Mouse (Mus musculus) frontal cortex, adult (tissue): ENCODE data around the gene Copz2.
"Not testable (repeated sequence)": the region's sequence is repeated elsewhere in the genome, so short reads cannot be mapped to it uniquely, and the experiment has no call there.

ENCODE experiments used
- ATAC-seq: cut with Nextera tagmentation; 2 replicates; pipeline ENCODE4 v1.9.2; 2017; ENCODE audit warnings: mild to moderate bottlenecking, moderate library complexity, mixed read lengths; ENCODE audit not compliant: low TSS enrichment

The Copz2 gene

DNA sequence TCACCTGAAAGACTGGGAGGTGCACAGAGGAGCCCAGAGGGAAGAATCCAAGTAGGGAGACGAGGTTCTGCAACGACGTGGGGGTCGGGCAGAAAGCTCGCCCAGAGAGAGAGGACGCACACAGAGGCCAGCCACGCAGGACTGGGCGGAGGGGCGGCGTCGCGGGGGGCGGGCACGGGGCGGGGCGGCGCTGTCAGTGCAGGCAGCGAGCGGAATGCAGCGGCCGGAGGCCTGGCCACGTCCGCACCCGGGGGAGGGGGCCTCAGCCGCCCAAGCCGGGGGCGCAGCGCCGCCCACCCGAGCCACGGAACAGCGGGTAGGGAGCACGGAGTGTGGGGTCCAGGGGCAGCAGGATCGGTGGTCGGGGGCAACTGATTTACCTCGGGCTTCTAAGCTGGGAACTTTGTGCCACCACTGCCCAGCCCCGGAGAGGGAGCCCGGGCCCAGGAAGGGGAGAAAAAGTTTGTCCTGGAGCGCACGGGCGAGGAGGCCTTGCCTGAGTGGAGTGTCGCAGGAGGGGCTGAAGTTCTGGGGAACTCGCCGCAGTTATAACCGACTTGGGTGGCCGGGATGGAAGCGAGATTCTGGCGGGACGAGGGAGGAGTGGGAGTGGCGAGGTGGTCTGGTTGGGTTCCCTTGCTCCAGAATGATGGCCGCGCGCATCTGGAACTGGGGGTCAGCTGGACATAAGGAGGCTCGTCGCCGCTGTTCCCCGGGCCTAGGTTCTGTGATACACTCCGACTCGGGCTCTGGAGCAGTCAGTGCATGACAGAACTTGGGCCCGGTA, at the start of gene Copz2:
Gene Copz2, plus strand, starts transcription at position 190 of the 787 bp plus-strand sequence.
- no peak for ATAC-seq

DNA sequence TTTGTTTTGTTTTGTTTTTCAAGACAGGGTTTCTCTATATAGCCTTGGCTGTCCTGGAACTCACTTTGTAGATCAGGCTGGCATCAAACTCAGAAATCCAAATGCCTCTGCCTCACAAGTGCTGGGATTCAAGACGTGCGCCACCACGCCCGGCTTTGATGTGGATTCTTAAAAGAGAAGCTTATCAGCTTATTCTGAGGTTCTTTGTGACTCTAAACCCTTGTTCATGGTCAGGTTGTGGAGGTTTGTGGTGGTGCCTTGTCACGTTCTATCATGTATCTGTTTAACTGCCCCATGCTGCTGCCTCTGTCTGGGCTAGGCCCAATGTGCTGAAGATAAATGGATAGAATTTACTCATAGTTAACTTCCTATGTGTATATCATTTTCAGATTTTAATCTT, 44.1 kb upstream of the Copz2 start:
- ATAC-seq: no peak

DNA sequence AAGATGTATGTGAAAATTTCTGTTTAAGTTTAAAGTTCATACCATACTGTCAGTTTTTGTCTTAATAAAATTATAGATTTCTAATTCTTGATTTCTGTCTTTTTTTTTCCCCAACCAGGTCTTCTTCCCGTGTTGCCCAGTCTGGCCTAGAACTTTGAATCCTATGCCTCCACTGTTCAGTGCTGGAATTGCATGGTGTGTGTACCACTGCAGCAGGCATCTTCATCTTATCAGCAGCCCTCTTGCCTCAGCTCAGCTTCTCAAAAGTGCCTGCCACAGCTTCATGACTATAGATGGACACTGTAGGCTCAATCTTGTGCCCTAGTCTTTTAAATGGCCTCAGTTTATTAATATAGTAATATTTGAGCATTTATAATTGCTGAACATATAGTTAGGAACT, 41.6 kb upstream of the Copz2 start:
- ATAC-seq: peak; percentile 55; the same call in 1 of the 2 replicates

DNA sequence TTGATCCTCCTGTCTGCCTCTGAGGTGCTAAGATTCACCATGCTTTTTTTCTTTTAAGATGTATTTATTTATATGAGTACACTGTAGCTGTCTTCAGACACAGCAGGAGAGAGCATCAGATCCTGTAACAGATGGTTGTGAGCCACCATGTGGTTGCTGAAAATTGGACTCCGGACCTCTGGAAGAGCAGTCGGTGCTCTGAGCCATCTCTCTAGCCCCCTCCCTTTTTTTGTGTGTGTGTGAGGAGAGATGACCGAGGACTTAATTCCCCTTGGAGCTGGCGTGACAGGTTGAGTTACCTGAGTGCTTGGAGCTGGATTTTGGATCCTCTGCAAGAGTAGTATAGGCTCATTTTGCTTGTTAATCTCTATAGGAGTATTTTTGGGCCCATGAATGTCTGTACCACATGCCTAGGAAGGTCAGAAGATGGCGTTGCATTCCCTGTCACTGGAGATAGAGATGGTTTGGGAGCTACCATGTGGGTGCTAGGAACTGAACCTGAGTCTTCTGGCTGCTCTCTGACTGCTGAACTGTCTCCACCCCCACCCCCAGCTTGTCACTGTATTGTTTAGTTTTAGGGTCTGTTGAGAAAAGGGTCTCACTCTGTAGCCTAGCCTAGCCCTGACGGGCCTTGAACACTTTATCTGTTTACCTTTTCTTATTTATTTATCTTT, 40.0 kb upstream of the Copz2 start:
- ATAC-seq: no peak

DNA sequence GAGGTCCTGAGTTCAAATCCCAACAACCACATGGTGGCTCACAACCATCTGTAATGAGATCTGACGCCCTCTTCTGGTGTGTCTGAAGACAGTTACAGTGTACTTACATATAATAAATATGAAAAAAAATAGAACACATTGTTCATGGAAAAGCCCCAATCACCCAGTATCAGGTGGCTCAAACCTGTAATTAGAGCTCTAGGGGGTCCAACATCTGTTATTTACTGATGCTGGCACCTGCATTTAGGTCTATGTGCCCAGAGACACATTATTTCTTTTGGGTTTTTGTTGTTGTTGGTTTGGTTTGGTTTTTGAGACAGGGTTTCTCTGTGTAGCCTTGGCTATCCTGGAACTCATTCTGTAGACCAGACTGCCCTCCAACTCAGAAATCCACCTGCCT, 38.5 kb upstream of the Copz2 start:
- not testable (repeated sequence) for ATAC-seq

DNA sequence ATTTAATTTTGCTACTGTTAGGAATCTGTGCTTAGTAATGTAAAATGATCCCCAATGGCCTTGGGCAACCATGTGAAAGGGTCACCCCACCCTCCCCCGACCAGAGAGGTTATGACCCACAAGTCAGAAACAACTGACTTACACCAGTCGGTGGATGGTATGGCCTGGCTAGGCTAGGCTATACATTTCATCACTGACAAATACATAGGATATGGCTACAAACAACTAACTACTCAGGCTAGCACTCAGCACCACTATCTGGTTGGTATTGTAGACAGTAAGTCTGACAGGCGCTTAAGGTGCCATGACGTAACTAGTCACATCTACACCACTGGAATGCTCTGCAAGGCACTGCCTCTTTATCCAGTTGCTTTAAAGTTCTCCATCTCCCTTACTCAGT, 36.2 kb upstream of the Copz2 start:
- ATAC-seq: no peak

DNA sequence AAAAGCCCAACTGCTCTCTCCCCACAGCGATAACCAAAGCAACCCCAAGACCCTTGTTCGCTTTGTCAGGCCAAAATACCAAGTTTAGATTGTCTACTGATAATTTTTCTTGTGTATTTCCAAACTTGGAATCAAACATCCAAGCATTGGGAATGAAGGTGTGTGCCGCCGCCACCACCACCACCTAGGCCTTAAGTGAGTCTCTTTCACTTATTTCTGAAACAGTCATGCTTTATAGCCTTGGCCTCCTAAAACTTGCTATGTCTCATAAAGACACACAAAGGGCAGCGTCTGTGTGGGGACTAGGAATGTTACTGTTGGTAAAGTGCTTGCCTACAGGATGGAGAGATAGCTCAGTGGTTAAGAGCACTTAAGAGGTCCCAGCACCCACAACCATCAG, 35.8 kb upstream of the Copz2 start:
- no peak for ATAC-seq

DNA sequence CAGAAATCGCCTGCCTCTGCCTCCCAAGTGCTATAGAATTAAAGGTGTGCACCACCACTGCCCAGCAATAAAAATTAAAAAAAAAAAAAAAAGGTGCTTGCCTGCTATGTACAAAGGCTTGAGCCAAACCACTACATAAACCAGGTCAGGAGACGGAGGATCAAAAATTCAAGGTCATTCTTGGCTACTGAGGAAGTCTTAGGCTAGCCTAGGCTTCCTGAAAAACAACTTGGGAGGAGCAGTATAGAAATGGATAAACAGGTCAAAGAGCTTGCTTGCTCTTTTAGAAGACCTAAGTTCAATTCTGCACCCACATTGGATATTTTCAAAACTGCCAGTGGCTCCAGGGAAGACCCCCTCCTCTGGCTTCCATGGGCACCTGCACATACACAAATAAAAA, 35.2 kb upstream of the Copz2 start:
- ATAC-seq: no peak

DNA sequence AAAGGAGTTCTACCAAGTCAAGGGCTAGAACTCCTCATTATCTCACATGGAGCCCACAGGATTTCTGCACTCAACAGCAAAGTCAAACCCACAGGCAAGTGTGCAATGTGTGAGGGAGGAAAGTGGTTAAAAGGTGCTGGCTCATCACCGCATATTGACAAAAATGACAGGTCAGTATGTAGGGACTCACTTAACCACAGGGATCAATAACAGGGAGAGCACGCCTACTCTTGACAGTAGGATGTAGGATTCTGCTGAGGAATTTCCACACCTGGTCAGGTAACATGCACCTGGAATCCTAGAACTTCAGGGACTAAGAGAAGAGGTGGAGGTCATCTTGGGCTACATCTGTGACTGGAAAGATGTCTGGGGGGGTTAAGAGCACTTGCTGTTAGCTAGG, 33.8 kb upstream of the Copz2 start:
- no peak for ATAC-seq

DNA sequence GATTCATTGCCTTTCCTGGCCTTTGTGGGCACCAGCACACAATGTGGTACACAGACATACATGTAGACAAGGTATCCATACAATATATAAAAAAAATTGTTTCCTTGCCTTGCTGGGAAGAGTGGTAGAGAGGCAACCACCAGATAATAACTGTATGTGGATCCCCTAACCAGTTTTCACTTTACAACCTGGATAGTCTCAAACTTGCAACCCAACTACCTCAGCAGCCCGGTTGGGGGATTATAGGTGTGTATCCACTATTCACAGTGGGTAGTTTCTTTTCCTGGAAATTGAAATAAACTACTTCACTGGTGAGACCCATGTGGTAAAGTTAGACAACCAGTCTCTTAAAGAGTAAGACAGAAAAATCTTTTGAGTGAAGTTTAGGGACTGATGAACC, 33.2 kb upstream of the Copz2 start:
- ATAC-seq: no peak

DNA sequence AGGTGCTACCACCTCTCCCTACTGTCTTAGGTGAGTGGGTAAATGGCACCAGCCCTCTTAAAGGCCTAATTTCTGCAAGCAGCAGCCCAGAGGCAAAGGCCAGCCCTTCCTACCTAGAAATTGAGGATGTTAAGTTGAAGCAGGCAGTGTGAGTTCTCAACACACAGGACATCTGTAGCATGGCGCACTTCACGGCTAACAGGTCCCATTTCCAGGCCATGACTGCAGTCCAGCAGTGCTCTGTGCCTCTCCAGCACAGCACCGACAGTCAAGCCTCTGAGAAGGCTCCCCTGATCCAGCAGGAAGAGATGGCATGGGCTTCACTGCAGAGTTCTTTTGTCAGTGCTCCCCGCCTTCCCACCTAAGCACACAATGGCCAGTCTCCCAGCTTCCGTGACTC, 32.7 kb upstream of the Copz2 start:
- ATAC-seq: no peak

DNA sequence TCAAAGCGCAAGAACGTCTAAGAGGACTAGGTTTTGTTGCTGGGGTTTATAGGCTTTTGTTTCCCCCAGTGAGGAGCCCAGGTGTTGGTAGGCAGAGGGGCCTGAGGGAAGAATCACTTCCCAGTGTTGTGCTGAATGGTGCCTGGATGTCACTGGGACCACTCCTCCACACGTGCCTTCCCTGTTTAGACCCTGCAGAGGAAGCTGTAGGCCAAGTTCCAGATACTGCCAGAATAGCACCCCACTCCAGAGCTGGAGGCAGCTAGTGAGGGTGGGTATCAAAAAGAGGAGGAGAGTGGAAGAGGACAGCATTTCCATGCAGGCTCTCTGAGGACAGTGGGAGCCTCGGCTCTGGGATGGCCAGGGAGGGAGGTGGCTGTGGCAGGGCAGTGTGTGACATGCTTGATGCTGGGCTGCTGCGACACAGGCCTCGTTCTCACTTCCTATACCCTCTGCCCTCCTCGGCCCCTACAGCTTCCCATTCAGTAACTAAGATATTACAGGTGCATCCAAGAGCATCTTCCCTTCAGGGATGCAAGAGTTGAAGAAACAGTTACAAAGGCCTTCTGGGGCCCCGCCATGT, 31.5 kb upstream of the Copz2 start:
- ATAC-seq: peak; percentile 35

DNA sequence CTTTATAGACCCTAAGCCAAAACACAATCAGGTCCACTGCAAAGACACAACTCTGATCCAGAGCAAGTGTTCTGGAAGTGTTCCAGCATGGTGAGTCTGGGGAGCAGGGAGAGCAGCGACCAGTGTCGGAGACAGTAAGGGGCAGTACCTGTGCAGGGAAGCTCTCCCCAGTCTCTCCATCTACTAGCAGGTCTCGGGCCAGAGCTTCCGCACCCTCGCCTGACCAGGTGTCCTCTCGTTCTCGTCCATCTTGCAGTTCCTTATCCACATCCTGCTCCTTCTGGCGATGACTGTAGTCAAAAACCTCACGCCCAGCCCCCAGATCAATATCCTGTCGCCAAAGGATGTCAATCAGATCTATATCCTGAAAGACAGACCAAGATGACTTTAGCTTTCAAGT, 27.7 kb upstream of the Copz2 start:
- no peak for ATAC-seq

DNA sequence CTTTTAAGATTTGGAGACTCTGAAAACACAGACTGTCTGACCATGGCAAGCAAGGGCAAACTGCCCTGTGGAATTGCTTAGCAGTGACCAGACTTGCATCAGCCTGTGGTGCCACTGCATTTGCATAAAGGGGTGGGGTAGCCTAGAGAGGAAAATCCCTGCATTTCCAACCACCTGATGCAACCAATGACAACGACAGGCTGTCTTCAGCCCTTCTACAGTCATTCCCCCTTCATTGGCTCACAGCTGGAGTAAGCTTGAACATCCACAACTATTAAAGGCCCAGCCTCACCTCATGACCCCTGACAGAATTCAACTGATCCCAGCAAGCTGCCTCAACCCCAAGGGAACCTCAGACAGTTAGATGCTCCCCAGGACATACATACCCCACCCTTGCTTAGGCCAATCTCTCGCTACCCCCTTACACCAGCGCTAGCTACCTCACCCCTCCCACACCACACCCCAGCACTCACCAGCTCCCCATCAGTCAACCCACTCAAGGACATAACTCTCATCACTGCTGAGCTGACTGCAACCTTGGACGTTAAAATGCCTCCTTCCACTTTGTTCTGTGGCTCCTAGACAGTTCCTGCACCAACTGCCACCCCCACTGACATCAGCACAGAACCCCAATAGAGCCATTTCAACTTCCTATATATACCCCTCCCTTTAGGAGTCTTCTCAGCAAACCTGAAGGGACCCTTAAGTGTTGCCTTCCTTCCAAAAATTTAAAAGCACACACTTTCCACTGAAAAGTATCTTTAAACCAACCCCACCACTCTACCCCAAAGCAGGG, 26.8 kb upstream of the Copz2 start:
- ATAC-seq: no peak

DNA sequence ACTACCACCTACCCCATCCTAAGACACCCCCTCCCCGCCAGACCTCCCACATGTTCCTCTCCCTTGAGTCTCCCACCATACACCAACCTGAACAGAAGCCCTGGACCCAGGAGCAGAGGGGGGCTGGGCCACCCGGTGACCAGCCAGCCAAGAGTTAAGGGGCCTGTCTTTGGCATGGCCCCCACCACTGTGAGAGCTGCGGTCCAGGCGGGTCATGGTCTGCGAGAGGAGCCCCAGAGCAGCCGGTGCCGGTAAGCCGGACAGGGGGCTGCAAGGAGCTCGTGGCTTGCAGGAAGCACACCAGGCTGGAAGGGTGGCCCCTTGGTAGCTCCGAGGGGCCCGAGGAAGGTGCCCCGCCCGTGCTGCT, 26.2 kb upstream of the Copz2 start:
- no peak for ATAC-seq

DNA sequence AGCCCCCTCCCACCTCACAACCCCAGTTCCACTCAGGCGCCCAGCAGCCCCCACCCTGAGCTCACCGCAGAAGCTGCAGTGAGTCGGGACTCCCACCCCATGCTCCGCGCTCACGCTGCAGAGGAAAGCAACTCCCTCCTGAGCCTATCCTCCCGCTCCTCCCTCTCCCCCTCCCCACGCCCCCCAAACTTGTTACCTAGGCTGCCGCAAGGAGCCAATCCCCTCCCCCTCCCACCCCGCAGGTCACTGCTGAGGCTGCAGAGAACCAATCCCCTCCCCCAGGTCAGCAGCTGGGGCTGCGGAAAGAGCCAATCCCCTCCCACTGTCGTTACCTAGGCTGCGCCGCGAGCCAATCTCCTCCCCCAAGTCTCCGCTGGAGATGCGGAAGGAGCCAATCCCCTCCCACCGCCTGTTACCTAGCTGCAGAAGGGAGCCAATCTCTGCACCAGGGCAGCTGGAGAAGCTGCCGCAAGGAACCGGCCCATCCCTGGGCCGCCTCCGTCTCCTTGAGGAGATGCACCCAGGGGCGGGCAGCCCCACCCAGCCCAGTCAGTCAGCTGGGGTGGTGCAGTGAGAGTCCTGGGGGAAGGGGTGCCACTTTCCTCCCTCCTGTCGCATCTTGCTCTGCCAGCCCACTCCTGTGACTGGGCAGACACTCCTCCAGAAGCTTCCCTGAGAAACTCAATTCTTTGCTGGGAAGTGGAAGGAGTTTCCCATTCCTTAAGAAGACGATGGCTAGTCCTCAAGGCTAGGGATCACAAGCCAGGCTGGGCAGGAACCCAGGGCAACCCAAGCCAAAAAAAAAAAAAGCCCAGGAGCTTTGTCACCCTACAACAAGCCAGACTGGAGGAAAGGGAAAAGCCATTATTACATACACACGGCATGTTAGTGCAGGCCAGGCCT, 25.5 kb upstream of the Copz2 start:
- ATAC-seq: peak; percentile 85

DNA sequence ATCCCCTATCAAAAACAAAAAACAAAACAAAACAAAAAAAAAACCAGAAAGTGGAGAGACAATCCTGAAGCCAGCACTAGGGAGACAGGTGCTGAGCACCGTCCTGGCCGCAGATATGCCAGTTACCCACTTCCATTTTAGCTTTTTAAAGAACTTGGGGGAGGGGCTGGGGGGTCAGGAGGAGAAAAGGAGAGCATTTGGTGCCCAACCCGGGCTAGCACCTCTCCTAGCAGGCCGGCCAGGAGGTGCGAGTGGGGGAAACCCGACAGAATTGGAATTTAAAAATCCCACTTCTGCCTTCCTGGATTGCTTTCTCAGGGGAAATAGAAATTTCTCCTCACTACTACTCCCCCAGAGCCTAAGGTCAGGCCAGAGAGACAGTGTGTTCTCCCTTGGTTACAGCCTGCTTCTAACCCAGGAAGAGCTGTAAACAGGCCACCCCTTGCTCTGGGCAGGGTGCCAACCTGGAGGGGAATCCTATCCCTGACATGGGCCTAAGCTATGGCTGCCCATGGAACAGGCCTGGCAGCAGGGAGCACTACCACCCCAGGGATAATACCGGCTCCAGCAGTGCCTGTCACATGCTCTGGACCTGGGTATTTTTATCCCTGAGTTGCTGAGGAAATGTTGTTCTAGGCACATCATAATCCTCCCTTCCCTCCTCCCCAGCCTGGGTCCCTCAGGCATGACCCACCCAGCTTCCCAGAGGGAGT, 24.7 kb upstream of the Copz2 start:
- 0 out of 2 replicates have a peak, but pooled peaks have one; percentile 8 for ATAC-seq

DNA sequence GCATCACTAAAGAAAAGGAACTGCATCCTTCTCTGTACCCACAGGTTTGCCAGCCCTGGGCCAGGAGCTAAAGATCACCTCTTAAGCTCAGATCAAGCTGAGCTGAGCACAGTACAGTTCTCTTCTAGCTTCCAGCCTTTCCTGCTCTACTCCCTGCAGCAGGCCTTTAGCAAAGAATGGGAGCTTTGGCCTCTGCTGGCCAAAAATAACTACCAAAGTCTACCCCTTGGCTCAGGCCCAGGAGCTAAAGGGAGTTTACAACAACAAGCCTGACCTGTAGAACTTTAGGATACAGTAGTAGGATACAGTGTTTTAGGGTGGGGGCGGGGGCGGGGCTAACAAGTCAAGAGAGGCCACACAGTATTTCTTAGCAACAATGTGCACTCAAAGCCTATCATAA, 23.2 kb upstream of the Copz2 start:
- ATAC-seq: no peak

DNA sequence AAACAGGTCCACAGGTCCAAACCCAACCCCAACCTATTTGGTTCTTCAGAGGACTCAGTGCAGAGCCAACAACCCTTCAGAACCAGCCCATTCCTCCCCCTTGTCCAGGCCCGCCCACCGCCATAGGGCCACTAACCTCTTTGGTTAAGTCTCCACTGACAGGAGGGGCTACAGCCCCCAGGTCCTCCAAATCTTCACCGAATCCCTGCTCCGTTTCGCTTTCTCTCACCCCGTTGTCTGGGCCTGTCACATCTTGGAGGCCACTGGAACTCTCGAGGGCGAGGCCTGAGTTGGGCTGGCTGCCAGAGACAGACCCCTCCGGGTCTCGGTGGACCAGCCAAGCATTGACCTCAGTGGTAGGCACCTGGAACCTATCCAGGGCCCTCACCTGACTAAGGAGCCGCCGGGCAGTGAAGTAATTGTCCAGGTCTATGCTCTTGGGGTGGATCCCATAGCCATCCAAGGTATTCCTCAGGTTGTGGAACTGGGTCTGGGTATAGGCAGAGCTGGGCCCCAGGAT, 22.5 kb upstream of the Copz2 start:
- no peak for ATAC-seq

DNA sequence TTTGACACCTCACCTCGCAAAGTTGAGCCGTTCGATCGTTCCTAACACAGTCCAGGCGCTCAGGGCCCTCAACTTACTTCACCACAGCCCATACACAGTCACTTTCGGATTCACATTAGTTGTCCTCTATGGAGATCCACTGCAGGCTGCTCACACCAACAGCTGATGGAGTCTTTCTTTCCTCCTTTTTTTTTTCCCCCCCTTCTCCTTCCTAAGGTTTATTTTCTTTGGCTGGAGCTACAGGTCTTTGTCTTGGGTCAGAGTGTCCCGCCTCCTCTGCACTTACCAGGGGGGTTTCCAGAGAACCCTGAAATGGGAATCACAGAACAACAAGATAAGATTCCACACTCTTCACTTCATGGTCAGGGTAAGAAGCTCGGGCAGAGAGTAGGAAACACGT, 21.8 kb upstream of the Copz2 start:
- ATAC-seq: no peak
